Mouse (Mus musculus) bone marrow, adult 2 months (tissue): ENCODE measurements around the gene Slc16a3. TPM values are rescaled to one million over a fixed set of nuclear protein-coding genes. Genes with fewer than 3 reads are reported as not detected.

ENCODE experiments used
- H3K27ac ChIP-seq: fragments of 200-500 bp; 2 replicates; pipeline ENCODE4 v1.5.1; 2012; ENCODE audit warnings: low read depth, mild to moderate bottlenecking, control low read depth, inconsistent platforms, low read length; ENCODE audit not compliant: control insufficient read depth, poor library complexity, insufficient read depth
- H3K4me1 ChIP-seq: fragments of 200-500 bp; 2 replicates; pipeline ENCODE4 v1.6.1; 2011; ENCODE audit warnings: low read length; ENCODE audit not compliant: control insufficient read depth, insufficient read depth
- H3K4me3 ChIP-seq: fragments of 200-500 bp; replicated peaks from 2 replicates; pipeline ENCODE3; 2011; ENCODE audit warnings: mild to moderate bottlenecking, low read depth, low read length, control low read depth; ENCODE audit not compliant: control insufficient read depth
- CTCF ChIP-seq: fragments of 200-500 bp; IDR thresholded peaks from 2 replicates; pipeline ENCODE4 v1.5.1; 2011; ENCODE audit warnings: low read length, control low read depth; ENCODE audit not compliant: control insufficient read depth, insufficient read depth
- POLR2A ChIP-seq: fragments of 200-500 bp; IDR thresholded peaks from 2 replicates; pipeline ENCODE4 v1.6.1; 2011; ENCODE audit warnings: low read depth, mild to moderate bottlenecking, control low read depth, low read length, borderline replicate concordance; ENCODE audit not compliant: control insufficient read depth
- WGBS: fragments of 180-500 bp; shearing (Covaris S2); methylation state at CpG from one replicate; pipeline ENCODE4 v1.1.7; 2018; 5-methylcytosine and 5-hydroxymethylcytosine counted together
- polyA plus RNA-seq: library from polyadenylated mRNA; stranded (reverse); fragments of >200 nt; gene quantifications from 2 replicates; pipeline ENCODE4 v1.2.4, GENCODE M21; 2011; ENCODE audit warnings: low replicate concordance; ENCODE audit not compliant: missing spikeins, insufficient read depth, insufficient read length

Slc16a3 gene
- polyA plus RNA-seq, 1 experiment = 50.1 TPM

DNA sequence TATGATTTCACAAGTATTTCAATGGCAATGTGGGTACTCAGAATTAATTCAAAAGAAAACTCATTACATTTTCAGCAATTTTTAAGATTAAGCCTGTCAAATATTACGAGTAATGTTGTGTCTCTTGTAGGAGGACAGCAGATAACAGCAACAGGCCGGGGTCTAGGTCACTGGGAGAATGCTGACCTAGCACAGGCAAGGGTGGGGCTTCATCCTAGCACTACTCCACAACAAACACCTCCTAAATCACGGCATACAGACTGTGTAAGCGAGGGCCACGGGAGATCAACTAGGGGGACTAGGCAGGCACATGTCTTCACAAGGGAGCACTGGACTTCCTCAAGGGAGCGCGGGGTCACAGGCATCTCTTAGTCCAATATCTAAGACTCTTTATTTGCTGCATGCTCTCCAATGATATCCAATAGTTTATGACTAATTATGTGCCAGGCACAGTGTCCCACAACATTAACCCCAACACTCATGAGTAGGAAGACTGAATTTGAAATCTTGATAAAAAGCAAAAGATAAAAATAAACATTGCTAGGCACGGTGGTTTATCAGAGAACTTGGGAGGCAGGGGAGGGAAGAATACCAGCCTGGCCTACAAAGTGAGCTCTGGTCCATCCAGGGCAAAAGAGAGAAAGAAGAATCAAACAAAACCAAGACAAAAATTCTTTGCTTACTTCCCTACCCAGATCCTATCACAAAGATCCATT lies 31.6 kb downstream of the Slc16a3 start:
- Histone ChIP-seq H3K4me1 (no peaks in the 10 kb centered on the region; the same call in 1 of the 2 replicates), H3K4me3 (peak overlapping the region; percentile 11), H3K27ac (peak overlapping the region; percentile 57)
- TF ChIP-seq CTCF (no peak), POLR2A (no peak)
- WGBS = 72% methylated on average over 8 of the region's 8 CpGs

DNA sequence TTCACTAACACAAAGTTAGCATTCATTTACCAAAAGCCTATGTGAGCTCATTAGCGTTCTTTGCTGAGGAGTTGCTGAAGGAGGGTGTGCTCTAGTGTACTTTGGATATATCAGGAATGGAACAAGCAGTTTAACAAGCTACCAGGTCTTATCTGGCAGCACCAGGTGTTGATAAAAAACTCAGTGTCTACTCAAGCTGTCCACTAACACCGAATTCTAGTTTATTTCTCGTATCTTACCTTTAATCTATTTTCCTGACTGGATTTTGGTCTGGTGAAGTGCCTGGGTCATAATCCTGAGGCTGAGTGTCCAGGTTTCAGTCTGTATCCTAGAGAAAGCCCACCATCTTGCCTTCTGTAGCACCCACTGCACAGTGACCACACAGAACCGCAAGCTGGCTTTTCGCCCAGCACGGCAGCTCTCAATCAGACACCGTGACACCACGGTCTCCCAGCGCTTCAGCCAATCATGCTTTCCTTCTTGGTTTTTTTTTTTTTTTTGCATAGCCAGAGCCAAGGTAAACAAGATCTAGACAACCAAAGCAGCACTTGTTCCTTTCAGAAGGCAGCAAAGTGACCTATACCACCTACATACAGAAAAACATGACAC lies 32.3 kb downstream of the Slc16a3 start:
- Histone ChIP-seq H3K4me1 (no peaks in the 10 kb centered on the region; the same call in 1 of the 2 replicates), H3K27ac (peak overlapping the region; percentile 57), H3K4me3 (no peak overlapping the region)
- TF ChIP-seq POLR2A (no peak), CTCF (no peak)
- WGBS = 72% methylated on average over 9 of the region's 9 CpGs

GRCm38 (mm10) chr11:120981661-120982060 lies 33.4 kb downstream of the Slc16a3 start:
- TF ChIP-seq CTCF = no peak
- no peak for TF ChIP-seq POLR2A
- Histone ChIP-seq H3K4me3 (no peak overlapping the region), H3K4me1 (no peaks in the 10 kb centered on the region; the same call in 1 of the 2 replicates), H3K27ac (no peak overlapping the region)
- 81% methylated on average over 4 of the region's 4 CpGs for WGBS

DNA sequence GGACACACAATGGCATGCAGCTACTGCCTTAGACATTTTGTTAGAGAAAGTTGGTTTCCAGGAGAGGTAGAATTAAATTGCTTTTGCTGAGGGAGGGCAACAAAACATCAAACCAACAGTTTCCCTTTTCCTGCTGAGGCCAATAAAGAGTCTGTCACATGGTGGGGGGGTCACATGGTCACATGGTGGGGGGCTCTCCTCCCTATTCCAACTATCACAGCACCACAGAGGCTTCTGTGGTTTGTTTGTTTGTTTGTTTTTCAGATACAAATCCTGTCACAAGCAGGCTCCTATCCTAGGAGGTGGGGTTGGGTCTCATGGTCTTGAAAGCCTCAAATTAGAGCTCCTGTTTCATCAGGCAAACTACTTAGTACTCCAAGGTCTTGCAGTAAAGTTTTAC lies 34.2 kb downstream of the Slc16a3 start:
- Histone ChIP-seq H3K4me1 (peaks cover 1% of the 10 kb centered on the region; the same call in 1 of the 2 replicates), H3K27ac (no peak overlapping the region), H3K4me3 (no peak overlapping the region)
- no peak for TF ChIP-seq CTCF
- no peak for TF ChIP-seq POLR2A

- Histone ChIP-seq H3K4me1 (peaks cover 1% of the 10 kb centered on the region; the same call in 1 of the 2 replicates), H3K27ac (no peak overlapping the region), H3K4me3 (no peak overlapping the region)
- WGBS = 82% methylated on average over 4 of the region's 4 CpGs
- no peak for TF ChIP-seq CTCF
- no peak for TF ChIP-seq POLR2A
Observed at GRCm38 (mm10) chr11:120984448-120985330, 36.4 kb downstream of the Slc16a3 start.

GRCm38 (mm10) chr11:120987608-120988007 lies 39.3 kb downstream of the Slc16a3 start:
- Histone ChIP-seq H3K4me1 (peaks cover 1% of the 10 kb centered on the region; the same call in 1 of the 2 replicates), H3K4me3 (no peak overlapping the region), H3K27ac (no peak overlapping the region)
- whole genome bisulfite sequencing = 74% methylated on average over 3 of the region's 3 CpGs
- no peak for TF ChIP-seq CTCF

GRCm38 (mm10) chr11:120988410-120988809 lies 40.1 kb downstream of the Slc16a3 start:
- Histone ChIP-seq H3K27ac (no peak overlapping the region), H3K4me3 (no peak overlapping the region), H3K4me1 (peaks cover 1% of the 10 kb centered on the region; the same call in 1 of the 2 replicates)
- 56% methylated on average over 4 of the region's 4 CpGs for WGBS
- no peak for TF ChIP-seq POLR2A
- TF ChIP-seq CTCF = no peak

GRCm38 (mm10) chr11:120989523-120989922 lies 41.2 kb downstream of the Slc16a3 start:
- Histone ChIP-seq H3K27ac (no peak overlapping the region; the same call in 1 of the 2 replicates), H3K4me3 (peak overlapping the region; percentile 88), H3K4me1 (peaks cover 1% of the 10 kb centered on the region; the same call in 1 of the 2 replicates)
- 5% methylated on average over 1 of the region's 1 CpGs for WGBS
- TF ChIP-seq POLR2A = no peak
- no peak for TF ChIP-seq CTCF
